Mouse (Mus musculus): ENCODE measurements at regions not wholly inside any gene's neighbourhood (a gene's known extent, or its start where the extent isn't known, plus 50 kb on each side); places are given as distances from the start of the nearest gene placed in this dataset.

DNA sequence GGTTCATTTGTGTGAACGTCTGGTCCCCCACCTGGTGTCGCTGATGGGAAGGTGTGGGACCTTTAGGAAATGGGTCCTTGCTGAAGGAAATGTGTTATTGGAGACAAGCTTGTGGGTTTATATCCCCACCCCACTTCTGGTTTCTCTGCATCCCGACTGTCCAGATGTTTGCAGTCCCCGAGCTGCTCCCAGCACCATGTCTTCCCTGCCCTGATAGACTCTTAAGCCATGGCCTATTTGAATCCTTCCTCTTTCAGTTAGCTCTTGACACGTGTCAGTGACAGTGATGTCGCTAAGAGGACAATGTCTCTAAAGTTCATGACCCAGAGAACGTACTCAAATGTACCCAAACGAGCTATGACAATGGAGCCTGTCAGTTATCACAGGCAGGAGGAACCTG is 77.7 kb upstream of the Kcng1 start:
- no peak for DNase-seq (ENCODE audit: low read depth, low spot score)
- no peak overlapping the region for H3K9ac ChIP-seq (ENCODE audit: insufficient read depth, low read depth, low read length, poor library complexity, severe bottlenecking)
- no peak for TF ChIP-seq ZC3H11A (IDR thresholded peaks at IDR 0.05; ENCODE audit: borderline replicate concordance, low read depth, low read length)
- TF ChIP-seq CHD2 (IDR thresholded peaks at IDR 0.05; ENCODE audit: low read depth, low read length) = no peak
- no peak for TF ChIP-seq ZNF384 (IDR thresholded peaks at IDR 0.05; ENCODE audit: low read depth, low read length)
- TF ChIP-seq HCFC1 (IDR thresholded peaks at IDR 0.05; ENCODE audit: borderline replicate concordance, insufficient read depth, low read length) = no peak
- TF ChIP-seq MAFK (IDR thresholded peaks at IDR 0.05; ENCODE audit: insufficient read depth, low read depth, low read length) = no peak

DNA sequence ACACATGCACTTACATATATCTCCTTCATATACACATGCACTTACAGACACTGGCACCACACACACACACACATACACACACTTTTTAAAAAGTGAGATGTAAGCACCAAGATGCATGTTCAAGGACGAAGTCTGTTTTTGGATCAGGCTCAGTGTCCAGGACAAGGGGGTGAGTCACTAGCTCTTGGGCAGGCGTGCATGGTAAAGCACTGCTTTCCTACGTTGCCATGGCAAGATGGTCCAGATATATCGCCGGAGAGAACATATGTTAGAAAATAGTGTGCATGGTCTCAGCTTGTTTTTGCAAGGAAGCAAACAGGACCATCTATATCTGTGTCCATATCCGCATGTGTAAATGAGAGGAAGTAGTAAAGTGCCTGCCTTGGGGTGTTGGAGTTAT is 77.0 kb upstream of the Kcng1 start:
- Histone ChIP-seq H3K4me1 (ENCODE audit: control insufficient read depth in 2 of 2, insufficient read depth in 2 of 2, low read length in 2 of 2, poor library complexity in 1 of 2) (no peaks in the 10 kb centered on the region; a peak in 1 of 4 replicates), H3K9me3 (ENCODE audit: control insufficient read depth, insufficient read depth, low read depth, low read length) (no peaks in the 10 kb centered on the region), H3K9ac (ENCODE audit: insufficient read depth, low read depth, low read length, poor library complexity, severe bottlenecking) (no peak overlapping the region), H3K36me3 (ENCODE audit: control insufficient read depth, insufficient read depth, low read length, poor library complexity, severe bottlenecking) (no peaks in the 10 kb centered on the region), H3K27ac (ENCODE audit: insufficient read depth, low read depth, low read length, poor library complexity, severe bottlenecking) (no peak overlapping the region), H3K4me3 (ENCODE audit: insufficient read depth in 1 of 2, low read depth in 1 of 2, low read length in 2 of 2, poor library complexity in 1 of 2, severe bottlenecking in 1 of 2) (no peak overlapping the region)
- TF ChIP-seq ZNF384 (IDR thresholded peaks at IDR 0.05; ENCODE audit: low read depth, low read length) = no peak
- TF ChIP-seq MAFK (IDR thresholded peaks at IDR 0.05; ENCODE audit: insufficient read depth, low read depth, low read length) = no peak
- no peak for TF ChIP-seq HCFC1 (IDR thresholded peaks at IDR 0.05; ENCODE audit: borderline replicate concordance, insufficient read depth, low read length)
- in situ Hi-C loops (cut with MboI; ENCODE audit: low sequenced_read_pairs in 2 of 2, unreplicated experiment in 2 of 2) = no loop called here
- DNase-seq (ENCODE audit: low read depth, low spot score) = no peak

More for the DNA sequence above, 77.7 kb upstream of the Kcng1 start:
- no peaks in the 10 kb centered on the region for H3K36me3 ChIP-seq (ENCODE audit: control insufficient read depth, insufficient read depth, low read length, poor library complexity, severe bottlenecking)
- H3K27ac ChIP-seq (ENCODE audit: insufficient read depth, low read depth, low read length, poor library complexity, severe bottlenecking) = no peak overlapping the region
- H3K9me3 ChIP-seq (ENCODE audit: control insufficient read depth, insufficient read depth, low read depth, low read length) = no peaks in the 10 kb centered on the region
- H3K4me1 ChIP-seq (ENCODE audit: control insufficient read depth in 2 of 2, insufficient read depth in 2 of 2, low read length in 2 of 2, poor library complexity in 1 of 2) = no peaks in the 10 kb centered on the region; a peak in 1 of 4 replicates
- in situ Hi-C loops (cut with MboI; ENCODE audit: low sequenced_read_pairs in 2 of 2, unreplicated experiment in 2 of 2) = no loop called here
- no peak overlapping the region for H3K4me3 ChIP-seq (ENCODE audit: insufficient read depth in 1 of 2, low read depth in 1 of 2, low read length in 2 of 2, poor library complexity in 1 of 2, severe bottlenecking in 1 of 2)

DNA sequence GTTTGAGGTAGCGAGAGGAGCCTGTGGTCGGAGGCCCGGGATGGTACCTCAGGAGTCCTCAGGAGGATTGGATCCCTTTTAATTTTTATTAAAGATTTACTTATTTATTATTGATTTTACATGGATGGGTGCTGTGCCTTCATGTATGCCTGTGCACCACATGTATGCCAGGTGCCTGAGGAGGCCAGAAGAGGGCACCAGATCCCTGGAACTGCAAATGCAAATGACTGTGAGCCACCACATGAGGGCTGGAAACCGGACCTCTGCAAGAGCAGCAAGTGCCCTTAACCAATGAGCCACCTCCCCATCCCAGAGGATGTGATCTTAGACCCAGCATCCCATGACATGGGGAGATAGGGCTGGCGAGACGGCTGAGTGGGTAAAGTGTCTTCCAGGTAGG is 76.3 kb upstream of the Kcng1 start:
- in situ Hi-C loops (cut with MboI; ENCODE audit: low sequenced_read_pairs in 2 of 2, unreplicated experiment in 2 of 2) = no loop called here
- Histone ChIP-seq H3K9me3 (ENCODE audit: control insufficient read depth, insufficient read depth, low read depth, low read length) (no peaks in the 10 kb centered on the region), H3K27ac (ENCODE audit: insufficient read depth, low read depth, low read length, poor library complexity, severe bottlenecking) (no peak overlapping the region), H3K36me3 (ENCODE audit: control insufficient read depth, insufficient read depth, low read length, poor library complexity, severe bottlenecking) (no peaks in the 10 kb centered on the region), H3K4me3 (ENCODE audit: insufficient read depth in 1 of 2, low read depth in 1 of 2, low read length in 2 of 2, poor library complexity in 1 of 2, severe bottlenecking in 1 of 2) (no peak overlapping the region), H3K4me1 (ENCODE audit: control insufficient read depth in 2 of 2, insufficient read depth in 2 of 2, low read length in 2 of 2, poor library complexity in 1 of 2) (no peaks in the 10 kb centered on the region; a peak in 1 of 4 replicates), H3K9ac (ENCODE audit: insufficient read depth, low read depth, low read length, poor library complexity, severe bottlenecking) (no peak overlapping the region)
- TF ChIP-seq HCFC1 (IDR thresholded peaks at IDR 0.05; ENCODE audit: borderline replicate concordance, insufficient read depth, low read length) = no peak
- TF ChIP-seq ZC3H11A (IDR thresholded peaks at IDR 0.05; ENCODE audit: borderline replicate concordance, low read depth, low read length) = no peak
- no peak for TF ChIP-seq MAFK (IDR thresholded peaks at IDR 0.05; ENCODE audit: insufficient read depth, low read depth, low read length)
- TF ChIP-seq ZNF384 (IDR thresholded peaks at IDR 0.05; ENCODE audit: low read depth, low read length) = no peak
- no peak for TF ChIP-seq CHD2 (IDR thresholded peaks at IDR 0.05; ENCODE audit: low read depth, low read length)
- no peak for DNase-seq (ENCODE audit: low read depth, low spot score)

DNA sequence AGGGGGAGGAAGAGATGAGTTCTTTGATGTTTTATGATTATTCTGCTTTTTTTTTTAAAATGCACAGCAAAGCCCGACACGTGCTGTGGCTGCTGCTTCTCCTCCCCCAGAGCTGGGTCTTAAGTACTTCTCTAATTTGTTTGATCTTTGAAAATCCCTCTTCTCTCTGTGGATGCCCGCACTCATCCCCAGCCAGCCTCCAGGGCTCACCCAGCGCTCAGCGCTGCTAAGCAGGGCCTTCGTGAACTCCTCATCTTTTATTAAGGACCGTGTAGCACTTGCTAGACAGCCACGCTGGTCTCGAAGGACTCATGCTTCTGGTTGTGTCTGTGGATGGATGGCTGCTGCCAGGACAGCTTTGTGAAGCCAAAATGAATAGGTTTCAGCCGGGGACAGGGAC is 72.9 kb upstream of the Kcng1 start:
- TF ChIP-seq MAFK (IDR thresholded peaks at IDR 0.05; ENCODE audit: insufficient read depth, low read depth, low read length) (no peak), CHD2 (IDR thresholded peaks at IDR 0.05; ENCODE audit: low read depth, low read length) (no peak), ZC3H11A (IDR thresholded peaks at IDR 0.05; ENCODE audit: borderline replicate concordance, low read depth, low read length) (no peak), HCFC1 (IDR thresholded peaks at IDR 0.05; ENCODE audit: borderline replicate concordance, insufficient read depth, low read length) (no peak), ZNF384 (IDR thresholded peaks at IDR 0.05; ENCODE audit: low read depth, low read length) (no peak)
- Histone ChIP-seq H3K36me3 (ENCODE audit: control insufficient read depth, insufficient read depth, low read length, poor library complexity, severe bottlenecking) (no peaks in the 10 kb centered on the region), H3K9me3 (ENCODE audit: control insufficient read depth, insufficient read depth, low read depth, low read length) (no peaks in the 10 kb centered on the region), H3K4me1 (ENCODE audit: control insufficient read depth in 2 of 2, insufficient read depth in 2 of 2, low read length in 2 of 2, poor library complexity in 1 of 2) (no peaks in the 10 kb centered on the region), H3K27ac (ENCODE audit: insufficient read depth, low read depth, low read length, poor library complexity, severe bottlenecking) (no peak overlapping the region), H3K4me3 (ENCODE audit: insufficient read depth in 1 of 2, low read depth in 1 of 2, low read length in 2 of 2, poor library complexity in 1 of 2, severe bottlenecking in 1 of 2) (no peak overlapping the region), H3K9ac (ENCODE audit: insufficient read depth, low read depth, low read length, poor library complexity, severe bottlenecking) (no peak overlapping the region)
- in situ Hi-C loops (cut with MboI; ENCODE audit: low sequenced_read_pairs in 2 of 2, unreplicated experiment in 2 of 2) = no loop called here
- DNase-seq (ENCODE audit: low read depth, low spot score) = no peak

DNA sequence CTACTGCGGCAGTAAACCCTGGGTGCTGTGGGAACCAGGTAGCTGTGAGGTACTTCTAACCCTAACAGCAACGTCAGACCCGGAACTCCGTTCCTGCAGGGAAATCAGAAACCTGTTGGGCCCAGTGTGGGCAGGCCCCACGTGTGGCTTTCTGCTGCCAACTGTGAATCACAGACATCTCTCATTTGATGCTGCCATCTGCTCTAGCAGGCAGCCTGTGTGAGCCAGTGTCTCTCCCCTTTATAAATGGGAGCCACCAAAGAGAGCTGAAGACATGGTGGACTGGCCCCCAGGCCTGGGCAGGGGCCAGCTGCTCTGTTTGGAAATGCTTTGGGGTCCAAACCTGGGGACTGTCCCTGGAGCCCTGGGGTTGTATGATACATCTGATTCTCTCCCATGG is 71.1 kb upstream of the Kcng1 start:
- Histone ChIP-seq H3K27ac (ENCODE audit: insufficient read depth, low read depth, low read length, poor library complexity, severe bottlenecking) (no peak overlapping the region), H3K36me3 (ENCODE audit: control insufficient read depth, insufficient read depth, low read length, poor library complexity, severe bottlenecking) (no peaks in the 10 kb centered on the region), H3K4me3 (ENCODE audit: insufficient read depth in 1 of 2, low read depth in 1 of 2, low read length in 2 of 2, poor library complexity in 1 of 2, severe bottlenecking in 1 of 2) (no peak overlapping the region), H3K4me1 (ENCODE audit: control insufficient read depth in 2 of 2, insufficient read depth in 2 of 2, low read length in 2 of 2, poor library complexity in 1 of 2) (no peaks in the 10 kb centered on the region), H3K9me3 (ENCODE audit: control insufficient read depth, insufficient read depth, low read depth, low read length) (no peaks in the 10 kb centered on the region), H3K9ac (ENCODE audit: insufficient read depth, low read depth, low read length, poor library complexity, severe bottlenecking) (no peak overlapping the region)
- no peak for TF ChIP-seq MAFK (IDR thresholded peaks at IDR 0.05; ENCODE audit: insufficient read depth, low read depth, low read length)
- TF ChIP-seq HCFC1 (IDR thresholded peaks at IDR 0.05; ENCODE audit: borderline replicate concordance, insufficient read depth, low read length) = no peak
- no peak for TF ChIP-seq ZC3H11A (IDR thresholded peaks at IDR 0.05; ENCODE audit: borderline replicate concordance, low read depth, low read length)
- DNase-seq (ENCODE audit: low read depth, low spot score) = no peak
- in situ Hi-C loops (cut with MboI; ENCODE audit: low sequenced_read_pairs in 2 of 2, unreplicated experiment in 2 of 2) = no loop called here

All from ES-E14 (cell line).